Mouse (Mus musculus): ENCODE results near the gene Mxd3. TPM values are rescaled to one million over a fixed set of nuclear protein-coding genes. Genes with fewer than 3 reads are reported as not detected.

Gene Mxd3
- total RNA-seq, 1 experiment from 2014 or later = 10.9 TPM

GRCm38 (mm10) chr13:55332331-55332730, 2.7 kb upstream of the Mxd3 start:
- DNase-seq = no peak

- no peak for DNase-seq
Measured at GRCm38 (mm10) chr13:55330567-55331400, 1.2 kb upstream of the Mxd3 start.

GRCm38 (mm10) chr13:55329109-55329682, 427 bp downstream of the Mxd3 start:
- DNase-seq = peak; percentile 52

DNA sequence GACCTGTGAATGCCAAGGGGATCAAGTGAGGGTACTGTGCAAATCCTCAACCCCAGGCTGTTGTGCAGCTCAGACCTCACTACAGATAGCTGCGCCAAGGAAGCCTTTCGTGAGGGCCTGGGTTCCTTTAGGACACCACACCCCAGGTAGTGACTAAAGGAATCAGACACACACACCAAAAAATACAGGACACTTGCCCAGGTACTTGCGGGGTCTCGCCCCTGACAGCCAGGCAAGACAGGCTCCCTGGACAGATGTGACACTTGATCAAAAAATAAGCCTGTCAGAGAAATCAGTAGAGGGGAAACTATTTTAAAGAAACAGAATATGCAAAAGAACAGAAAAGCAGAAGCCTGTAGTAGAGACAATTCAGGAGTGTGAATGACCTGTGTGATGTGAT, 982 bp downstream of the Mxd3 start:
- no peak for DNase-seq

DNA sequence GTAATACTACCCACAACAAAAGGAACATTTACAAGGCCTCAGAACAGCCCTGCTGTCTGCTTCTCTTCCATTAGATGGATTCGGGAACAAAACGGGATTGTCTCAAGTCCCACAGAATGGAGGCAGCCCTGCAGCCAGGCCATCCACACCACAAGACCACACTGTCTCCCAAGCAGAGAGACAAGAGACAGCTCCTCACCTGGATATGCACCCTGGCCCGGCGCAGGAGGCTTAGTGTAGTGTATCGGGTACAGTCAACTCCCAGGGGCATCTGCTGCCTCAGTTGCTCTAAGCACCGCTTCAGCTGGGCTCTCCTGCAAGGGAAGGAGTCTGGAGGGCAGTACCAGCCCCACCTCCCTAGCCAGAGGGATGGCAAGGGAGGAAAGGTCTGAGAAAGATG, 1.5 kb downstream of the Mxd3 start:
- DNase-seq = no peak

DNA sequence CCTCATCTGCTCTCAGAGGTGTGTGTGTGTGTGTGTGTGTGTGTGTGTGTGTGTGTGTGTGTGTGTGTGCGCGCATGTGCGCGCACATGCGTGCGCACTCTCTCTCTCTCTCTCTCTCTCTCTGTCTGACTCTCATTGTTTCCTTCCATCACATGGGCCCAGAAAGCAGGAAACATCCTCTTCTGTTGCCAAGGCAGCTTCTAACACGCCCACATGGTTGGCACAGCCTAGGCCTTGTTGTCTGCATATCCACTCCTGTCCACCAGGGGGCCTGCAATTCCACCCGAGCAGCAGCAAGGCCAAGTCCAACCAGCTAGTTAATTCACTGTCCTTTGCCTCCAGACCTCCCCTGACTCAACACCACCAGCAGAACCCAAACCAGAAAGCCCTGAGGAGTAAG, 2.0 kb downstream of the Mxd3 start:
- DNase-seq = peak; percentile 94

DNA sequence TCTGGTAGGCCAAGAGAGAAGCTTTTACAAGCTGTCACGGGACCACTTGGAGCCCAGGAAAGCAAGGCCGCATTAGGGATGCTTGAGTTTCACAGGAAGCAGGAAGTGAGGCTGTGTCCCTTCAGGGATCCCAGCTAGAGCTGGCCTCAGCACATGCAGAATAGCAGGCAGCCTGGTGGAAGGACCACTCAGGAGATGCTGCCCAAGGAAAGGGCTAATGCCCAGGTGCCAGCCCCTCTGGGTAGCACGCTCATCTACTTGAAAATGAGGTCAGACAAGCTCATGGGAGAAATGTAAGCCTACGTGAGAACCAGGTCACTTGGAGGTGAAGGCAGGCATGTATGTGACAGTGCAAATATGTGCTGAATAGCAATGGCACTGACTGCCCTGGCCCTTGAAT, 2.5 kb downstream of the Mxd3 start:
- DNase-seq = no peak

DNA sequence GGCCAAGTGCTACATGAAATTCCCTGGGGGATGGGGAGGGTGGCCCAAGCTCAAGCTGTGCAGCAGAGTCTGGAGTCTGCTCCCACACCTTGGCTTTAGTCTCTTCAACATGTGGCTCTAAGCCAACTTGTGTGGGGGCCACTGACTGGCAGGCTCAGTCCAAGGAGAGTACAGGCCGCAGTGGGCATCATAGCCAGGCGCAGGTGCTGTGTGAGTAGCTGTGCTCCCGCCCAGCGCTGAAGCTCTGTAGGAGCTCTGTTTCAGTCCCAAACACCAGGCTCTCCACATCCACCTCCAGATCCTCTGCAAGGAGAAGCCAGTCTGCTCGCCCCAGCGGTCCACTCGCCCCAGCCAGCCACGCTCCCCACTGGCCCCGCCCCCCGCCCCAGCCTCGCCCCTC, 4.0 kb downstream of the Mxd3 start:
- DNase-seq = no peak

DNA sequence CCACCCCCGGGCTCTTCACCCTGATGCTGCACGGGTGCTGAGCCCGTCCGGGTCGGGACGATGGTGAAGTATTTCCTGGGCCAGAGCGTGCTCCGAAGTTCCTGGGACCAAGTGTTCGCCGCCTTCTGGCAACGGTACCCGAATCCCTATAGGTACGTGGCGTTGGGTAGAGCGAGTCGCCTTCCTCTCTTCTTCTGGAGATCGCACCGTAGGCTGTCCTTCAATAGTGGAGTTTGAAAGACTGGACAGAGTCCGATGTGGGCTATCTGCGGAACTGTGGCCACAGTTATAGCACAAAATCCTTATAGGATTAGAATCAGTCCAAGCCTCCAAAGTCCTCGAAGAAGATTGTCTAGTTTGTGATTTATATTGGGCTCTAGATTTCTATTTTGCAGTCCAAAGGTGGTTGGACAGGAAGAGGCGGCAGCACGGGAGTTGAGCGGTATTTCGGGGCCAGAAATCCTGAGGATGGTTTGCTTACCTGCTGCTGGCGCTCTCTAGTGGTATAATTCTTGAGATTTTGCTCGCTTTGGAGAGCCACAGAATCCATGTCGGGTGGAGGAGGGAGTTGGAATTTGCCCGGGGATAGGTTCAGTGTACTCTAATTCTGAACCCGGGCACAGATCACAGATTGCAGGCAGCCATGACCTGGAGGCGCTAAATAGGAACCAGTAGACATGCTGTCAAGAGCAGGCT, 7.3 kb downstream of the Mxd3 start:
- peak; percentile 58 for DNase-seq

GRCm38 (mm10) chr13:55321434-55322129, 8.0 kb downstream of the Mxd3 start, which contains the start of gene Rab24:
Gene Rab24 (minus strand): TSS chr13:55321946.
- peak; percentile 92 for DNase-seq

- peak; percentile 31 for DNase-seq
Measured at GRCm38 (mm10) chr13:55319931-55320533, 9.6 kb downstream of the Mxd3 start, which contains the start of gene Prelid1. Gene Prelid1 (plus strand): TSS chr13:55320500.

DNA sequence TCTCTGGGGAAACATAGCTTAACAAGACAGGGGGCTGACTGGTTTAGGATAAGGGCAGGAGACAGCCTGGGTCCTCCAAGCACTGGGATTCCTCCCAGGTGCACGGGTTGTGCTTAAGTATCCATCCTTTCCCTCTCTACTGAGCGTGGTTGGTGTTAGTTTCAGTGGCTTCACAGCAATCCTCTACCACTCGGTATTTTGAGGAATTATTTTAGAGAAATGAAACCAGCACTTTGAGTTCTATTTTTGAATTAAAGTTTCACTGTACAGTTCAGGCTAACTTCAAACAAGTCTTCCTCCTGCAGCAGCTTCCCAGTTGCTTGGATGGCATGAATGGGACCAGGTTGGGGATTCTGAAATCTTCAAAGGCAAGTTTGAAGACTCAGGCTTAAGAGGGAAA, 11.3 kb downstream of the Mxd3 start:
- no peak for DNase-seq

DNA sequence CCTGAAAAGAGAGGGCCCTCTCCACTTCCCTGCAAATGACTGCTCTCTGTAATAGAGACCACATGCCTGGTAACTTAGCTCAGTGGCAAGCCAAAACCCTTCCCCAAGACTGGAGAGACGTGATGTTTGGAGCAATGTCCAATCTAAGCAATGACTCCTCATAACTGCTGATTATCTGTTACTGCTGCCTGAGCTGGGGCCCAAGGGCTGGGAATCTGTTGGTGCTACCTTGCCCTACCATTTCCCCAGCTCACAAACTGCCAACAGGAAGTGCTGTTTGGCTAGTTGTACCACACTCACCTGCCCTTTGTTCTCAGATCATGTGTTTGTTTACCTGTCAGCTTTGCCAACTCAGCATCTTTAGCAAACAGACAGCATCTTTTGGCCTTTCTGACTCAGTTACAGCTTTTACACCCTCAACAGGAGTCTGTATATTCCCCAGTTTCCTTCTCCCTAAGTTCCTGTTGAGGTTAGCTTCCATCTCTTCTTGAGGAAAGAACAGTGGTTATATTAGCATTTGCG, 14.7 kb downstream of the Mxd3 start:
- DNase-seq = no peak

GRCm38 (mm10) chr13:55313051-55313450, 16.6 kb downstream of the Mxd3 start:
- no peak for DNase-seq

DNA sequence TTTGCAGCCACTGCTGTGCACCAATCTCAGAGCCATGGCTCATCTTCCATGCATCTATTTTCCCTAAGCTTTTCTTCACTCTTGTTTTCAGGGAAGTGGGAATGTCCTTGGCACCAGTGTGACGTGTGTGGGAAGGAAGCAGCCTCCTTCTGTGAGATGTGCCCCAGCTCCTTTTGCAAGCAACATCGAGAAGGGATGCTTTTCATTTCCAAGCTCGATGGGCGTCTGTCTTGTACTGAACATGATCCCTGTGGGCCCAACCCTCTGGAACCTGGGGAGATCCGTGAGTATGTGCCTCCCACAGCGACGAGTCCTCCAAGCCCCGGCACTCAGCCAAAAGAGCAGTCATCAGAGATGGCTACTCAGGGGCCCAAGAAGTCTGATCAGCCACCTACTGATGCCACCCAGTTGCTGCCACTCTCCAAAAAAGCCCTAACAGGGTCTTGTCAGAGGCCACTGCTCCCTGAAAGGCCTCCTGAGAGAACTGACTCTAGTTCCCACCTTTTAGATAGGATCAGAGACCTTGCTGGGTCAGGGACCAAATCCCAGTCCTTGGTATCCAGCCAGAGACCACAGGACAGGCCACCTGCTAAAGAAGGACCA, 17.5 kb downstream of the Mxd3 start:
- DNase-seq = no peak

- no peak for DNase-seq
Measured at GRCm38 (mm10) chr13:55300913-55301312, 28.7 kb downstream of the Mxd3 start.

DNA sequence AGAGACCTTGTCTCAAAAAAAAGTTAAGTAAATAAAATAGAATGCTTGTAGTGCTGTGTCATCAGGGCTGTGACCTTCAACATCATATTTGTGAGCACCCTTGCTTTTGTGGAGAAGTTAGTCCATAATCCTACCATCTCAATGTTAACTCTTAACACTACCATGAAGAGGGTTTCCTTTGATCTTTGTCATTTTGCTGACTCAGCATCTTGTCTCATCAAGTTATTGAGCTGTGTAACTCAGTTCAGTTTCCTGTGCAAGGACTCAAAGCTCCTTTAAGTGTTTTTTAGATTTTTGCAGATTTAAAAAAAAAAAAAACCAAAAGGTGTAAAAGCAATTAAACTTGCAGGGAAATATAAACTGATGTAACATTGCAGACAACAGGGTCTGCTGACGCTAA, 32.9 kb downstream of the Mxd3 start:
- DNase-seq = no peak

DNA sequence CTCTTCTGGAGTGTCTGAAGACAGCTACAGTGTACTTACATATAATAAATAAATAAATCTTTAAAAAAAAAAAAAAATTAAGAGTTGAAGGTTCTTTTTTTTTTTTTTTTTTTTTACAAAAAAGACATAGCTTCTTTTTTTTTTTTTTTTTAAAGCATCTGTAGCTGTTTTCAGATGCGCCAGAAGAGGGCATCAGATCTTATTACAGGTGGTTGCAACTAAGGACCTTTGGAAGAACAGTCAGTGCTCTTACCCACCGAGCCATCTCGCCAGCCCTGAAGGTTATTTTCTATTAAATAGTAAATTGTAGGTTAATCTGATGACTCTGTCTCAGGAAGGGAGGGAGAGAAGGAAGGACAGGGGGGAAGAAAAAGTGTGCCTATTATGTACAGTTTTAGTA, 40.8 kb downstream of the Mxd3 start:
- DNase-seq = no peak

DNA sequence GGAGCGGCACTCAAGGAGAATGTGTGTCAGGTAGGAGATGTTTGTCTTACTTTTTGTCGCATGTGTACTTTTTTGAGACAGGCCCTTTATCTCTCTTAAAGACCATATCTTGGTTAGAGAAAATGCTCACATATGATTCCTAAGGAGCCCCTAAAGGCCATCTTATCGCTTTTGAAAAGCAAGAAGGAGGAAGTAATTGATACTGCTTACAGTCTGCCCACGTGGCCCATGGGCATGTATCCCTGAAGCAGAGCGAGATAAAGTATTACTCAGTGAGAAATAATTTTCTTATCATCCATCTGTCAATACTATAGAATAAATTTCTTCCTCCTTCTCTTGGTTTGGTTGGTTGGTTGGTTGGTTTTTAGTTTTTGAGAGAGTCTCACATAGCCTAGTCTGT, 52.0 kb downstream of the Mxd3 start:
- no peak for DNase-seq

DNA sequence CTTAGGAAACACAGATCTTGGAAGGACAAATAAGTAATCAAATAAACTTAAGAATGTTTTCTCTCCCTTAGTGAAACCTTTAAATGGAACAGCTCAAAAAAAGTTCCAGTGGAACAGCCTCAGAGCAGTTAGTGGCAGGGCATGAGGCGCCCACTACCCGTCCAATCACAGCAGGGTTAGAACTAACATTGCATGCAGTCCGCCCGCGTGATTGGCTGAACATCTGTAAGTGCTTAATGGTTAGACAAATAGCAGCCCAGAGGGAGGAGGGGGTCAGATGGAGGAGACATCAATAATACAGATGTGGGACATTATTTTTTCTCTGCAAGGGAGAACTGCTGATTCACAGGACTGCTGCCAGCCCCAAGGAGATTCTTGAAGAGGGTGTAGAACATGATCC, 52.4 kb downstream of the Mxd3 start:
- no peak for DNase-seq

Measured in adrenal gland, postnatal 14 days (tissue).